ENCODE assay signal across 22 mouse cellular contexts in genomic region chr5:151089201-151089600, GRCm38 (mm10).
DNase-seq lines count a peak whose midpoint lies in the region; ATAC-seq and TF ChIP-seq lines count a peak whose summit lies in the region.
"Had no signal": no experiment of that assay in that cellular context is flagged by ENCODE, and none has a peak within 500 bp of the region (broad histone marks: within the 10 kb centered on the region; RNA-seq: fewer than 3 reads in every experiment).

No protein-coding gene starts in this region.

- H3K4me2 ChIP-seq in neural tube, embryonic 15.5 days = no peak overlapping the region
- H3K4me2 ChIP-seq: embryonic facial prominence, embryonic 12.5 days; embryonic facial prominence, embryonic 15.5 days; heart, embryonic 13.5 days; hindbrain, embryonic 12.5 days; hindbrain, embryonic 15.5 days had no signal

- no peak for TF ChIP-seq CTCF in heart, adult 2 months (IDR thresholded peaks at IDR 0.05)
- TF ChIP-seq CTCF in layer of hippocampus, adult 2 months (conservative IDR thresholded peaks at IDR 0.05) = no peak

- H3K36me3 ChIP-seq in heart, adult 2 months (ENCODE audit: control insufficient read depth, insufficient read depth, low read length) = peaks cover 19% of the 10 kb centered on the region
- no peaks in the 10 kb centered on the region for H3K36me3 ChIP-seq in neural tube, embryonic 15.5 days
- H3K36me3 ChIP-seq: embryonic facial prominence, embryonic 12.5 days; embryonic facial prominence, embryonic 15.5 days; heart, embryonic 10.5 days; hindbrain, embryonic 12.5 days; hindbrain, embryonic 15.5 days had no signal

- intact Hi-C loops in heart, adult 2 months (cut with DNase I) = no loop called here

- no peaks in the 10 kb centered on the region for H3K27me3 ChIP-seq in heart, adult 2 months (ENCODE audit: control insufficient read depth, insufficient read depth, low read length)
- H3K27me3 ChIP-seq in neural tube, embryonic 15.5 days (replicated peaks) = no peaks in the 10 kb centered on the region
- H3K27me3 ChIP-seq: embryonic facial prominence, embryonic 12.5 days; embryonic facial prominence, embryonic 15.5 days; heart, embryonic 13.5 days; hindbrain, embryonic 12.5 days; hindbrain, embryonic 15.5 days had no signal

- no peak overlapping the region for H3K4me3 ChIP-seq in heart, adult 2 months
- peak overlapping the region; percentile 32; the same call in 1 of the 2 replicates for H3K4me3 ChIP-seq in layer of hippocampus, adult 2 months
- no peak overlapping the region for H3K4me3 ChIP-seq in neural tube, embryonic 15.5 days (replicated peaks)
- H3K4me3 ChIP-seq: embryonic facial prominence, embryonic 12.5 days; embryonic facial prominence, embryonic 15.5 days; heart, embryonic 10.5 days; heart, embryonic 13.5 days; hindbrain, embryonic 12.5 days; hindbrain, embryonic 15.5 days had no signal

- H3K4me1 ChIP-seq in heart, adult 2 months (ENCODE audit: control insufficient read depth, insufficient read depth, low read length) = peaks cover 19% of the 10 kb centered on the region
- H3K4me1 ChIP-seq in neural tube, embryonic 15.5 days = peaks cover 9% of the 10 kb centered on the region; the same call in 1 of the 2 replicates

- H3K9me3 ChIP-seq in neural tube, embryonic 15.5 days (replicated peaks) = no peaks in the 10 kb centered on the region
- H3K9me3 ChIP-seq: embryonic facial prominence, embryonic 12.5 days; embryonic facial prominence, embryonic 15.5 days; heart, embryonic 10.5 days; heart, embryonic 13.5 days; hindbrain, embryonic 12.5 days; hindbrain, embryonic 15.5 days had no signal

- H3K9ac ChIP-seq in heart, adult 2 months (ENCODE audit: low read depth, low read length) = no peak overlapping the region
- no peak overlapping the region for H3K9ac ChIP-seq in neural tube, embryonic 15.5 days (replicated peaks)
- H3K9ac ChIP-seq: embryonic facial prominence, embryonic 12.5 days; embryonic facial prominence, embryonic 15.5 days; forebrain, postnatal 0 days; heart, embryonic 13.5 days; hindbrain, embryonic 12.5 days; hindbrain, embryonic 15.5 days had no signal

- ATAC-seq in neural tube, embryonic 15.5 days (ENCODE audit: low FRiP score) = no peak
- ATAC-seq: CD4-positive, CD25-positive, alpha-beta regulatory T cell, adult 4 months; forebrain, embryonic 14.5 days; forebrain, postnatal 0 days had no signal

- WGBS in heart, adult 2 months = 48% methylated on average over 6 of the region's 6 CpGs
- 41% methylated on average over 6 of the region's 6 CpGs for WGBS in neural tube, embryonic 15.5 days

- peaks cover 2% of the 10 kb centered on the region for H3K79me2 ChIP-seq in heart, adult 2 months (replicated peaks; ENCODE audit: control insufficient read depth, insufficient read depth, low read length)

- no peak for DNase-seq in heart, adult 2 months
- no peak for DNase-seq in heart, adult 8-10 months (ENCODE audit: low spot score)
- DNase-seq in layer of hippocampus, adult 2 months (ENCODE audit: low spot score in 2 of 2) = no peak
- DNase-seq in layer of hippocampus, postnatal 25 days (ENCODE audit: extremely low spot score in 1 of 2, low spot score in 1 of 2) = no peak
- no peak for DNase-seq in neural tube, embryonic 10.5 days (ENCODE audit: extremely low spot score, low spot score)
- DNase-seq: adrenal gland, adult 2 months; adrenal gland, postnatal 14 days; cerebellum, adult 11 months; cerebellum, adult 2 months; cerebellum, adult 9-11 months; cerebellum, postnatal 25 days; forebrain, postnatal 0 days; gastrocnemius, postnatal 25 days had no signal

- TF ChIP-seq EP300 in heart, adult 2 months (IDR thresholded peaks at IDR 0.05; ENCODE audit: insufficient read depth, low read depth, low read length) = 0 out of 2 replicates have a peak, but pooled peaks have one; percentile 19

- no peak for TF ChIP-seq POLR2A in heart, adult 2 months (IDR thresholded peaks at IDR 0.05; ENCODE audit: insufficient read depth, low read depth, low read length)

- H3K27ac ChIP-seq in heart, adult 2 months = peak overlapping the region; percentile 32
- peak overlapping the region; percentile 58 for H3K27ac ChIP-seq in layer of hippocampus, adult 2 months
- H3K27ac ChIP-seq in neural tube, embryonic 15.5 days (replicated peaks) = 0 out of 2 replicates have a peak overlapping the region, but pooled peaks have one; percentile 8
- H3K27ac ChIP-seq: embryonic facial prominence, embryonic 12.5 days; embryonic facial prominence, embryonic 15.5 days; heart, embryonic 10.5 days; heart, embryonic 13.5 days; hindbrain, embryonic 12.5 days; hindbrain, embryonic 15.5 days had no signal

Comparison
In these comparisons a context has a peak if more than half of its experiments do, and no peak if none do; other contexts are left out.
1. H3K27ac ChIP-seq: peak in every context shown above with its lines; median percentile 58 in layer of hippocampus, adult 2 months; 32 in heart, adult 2 months; 8 in neural tube, embryonic 15.5 days.